Mouse (Mus musculus) ovary, adult 18-20 months (tissue): ENCODE measurements around the gene Dyrk1b.
"Not testable (repeated sequence)": the region's sequence is repeated elsewhere in the genome, so short reads cannot be mapped to it uniquely, and the experiment has no call there.

Source experiments
- DNase-seq: peaks from one replicate; pipeline ENCODE4 v3.0.0; 2022; ENCODE audit warnings: low spot score, mixed read lengths

Gene Dyrk1b

DNA sequence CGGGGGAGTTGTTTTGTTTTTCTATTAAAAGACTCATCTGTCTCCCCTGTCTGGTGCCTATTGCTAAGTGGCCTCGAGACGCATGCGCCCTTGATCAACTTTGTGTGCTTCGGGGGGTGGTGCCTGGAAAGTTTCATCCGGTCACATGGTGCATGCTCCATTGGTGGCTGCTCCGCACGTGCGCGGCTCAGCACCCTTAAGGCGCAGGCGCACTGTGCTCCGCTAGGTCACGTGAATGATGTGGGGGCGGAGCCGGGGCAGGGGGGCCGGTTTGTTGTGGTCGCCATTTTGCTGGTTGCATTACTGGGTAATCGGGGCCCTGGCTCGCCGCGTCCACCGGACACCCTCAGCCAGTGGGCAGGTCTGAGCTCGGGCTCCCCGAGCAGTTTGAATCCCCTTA is at the start of gene Dyrk1b:
Gene Dyrk1b, plus strand, starts transcription at position 242 of the 400 bp plus-strand sequence.
- DNase-seq, result peak; percentile 97

GRCm38 (mm10) chr7:28137613-28138012 is 41.7 kb upstream of the Dyrk1b start:
- DNase-seq, result no peak

DNA sequence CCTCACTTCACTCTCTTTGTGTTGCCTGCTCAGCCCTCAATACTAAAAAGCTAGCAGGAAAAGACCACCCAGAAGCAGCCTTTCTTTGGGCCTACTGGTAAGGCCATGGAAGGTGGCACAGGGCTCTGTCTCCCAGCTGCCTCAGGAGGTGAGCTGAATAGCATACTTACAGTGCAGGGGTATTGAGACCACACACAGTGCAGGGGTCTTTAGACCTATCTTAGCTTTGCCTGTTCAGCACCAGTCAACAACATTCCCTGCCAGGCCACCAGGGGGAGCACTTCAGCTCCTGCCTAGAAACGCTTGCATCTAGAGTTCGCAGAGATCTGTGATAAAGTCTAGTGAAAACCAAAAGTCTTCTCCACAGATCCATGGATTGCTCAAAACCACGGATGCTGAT is 31.0 kb upstream of the Dyrk1b start:
- no peak for DNase-seq

DNA sequence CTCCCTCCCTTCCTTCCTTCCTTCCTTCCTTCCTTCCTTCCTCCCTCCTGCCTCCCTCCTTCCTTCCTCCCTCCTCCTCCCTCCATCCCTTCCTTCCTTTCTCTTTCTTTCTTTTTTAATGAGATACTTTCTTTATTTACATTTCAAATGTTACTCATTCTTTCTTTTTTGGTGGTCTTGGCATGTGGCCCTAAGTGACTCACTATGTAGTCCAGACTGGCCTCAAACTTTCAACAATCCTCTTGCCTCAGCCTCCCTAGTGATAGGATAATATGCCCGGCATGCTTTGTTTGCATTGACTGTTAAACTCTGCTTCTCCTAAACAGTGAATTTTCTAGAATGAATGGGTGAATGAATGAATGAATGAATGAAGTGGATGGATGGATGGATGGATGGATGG is 29.4 kb upstream of the Dyrk1b start:
- no peak for DNase-seq

GRCm38 (mm10) chr7:28151584-28152221 is 27.6 kb upstream of the Dyrk1b start:
- DNase-seq, result no peak

DNA sequence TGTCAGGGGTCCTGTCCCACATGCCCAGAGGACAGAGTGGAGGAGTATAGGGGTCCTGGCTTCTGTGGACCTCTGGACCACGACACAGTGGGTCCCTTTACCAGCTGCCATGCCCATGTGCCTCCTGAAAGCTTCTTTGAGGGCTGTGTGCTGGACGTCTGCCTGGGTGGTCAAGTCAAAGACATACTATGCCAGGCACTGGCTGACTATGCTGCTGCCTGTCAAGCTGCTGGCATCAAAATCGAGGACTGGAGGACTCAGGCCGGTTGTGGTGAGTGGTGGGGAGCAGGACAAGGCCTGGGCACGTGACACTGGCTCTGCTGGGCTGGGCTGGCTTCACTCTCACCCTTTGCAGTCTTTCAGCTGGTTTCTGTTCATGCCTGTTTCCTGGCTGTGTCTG is 25.7 kb upstream of the Dyrk1b start:
- DNase-seq, result not testable (repeated sequence)

- no peak for DNase-seq
These were observed 20.0 kb upstream of the Dyrk1b start for GRCm38 (mm10) chr7:28159292-28159691.

DNA sequence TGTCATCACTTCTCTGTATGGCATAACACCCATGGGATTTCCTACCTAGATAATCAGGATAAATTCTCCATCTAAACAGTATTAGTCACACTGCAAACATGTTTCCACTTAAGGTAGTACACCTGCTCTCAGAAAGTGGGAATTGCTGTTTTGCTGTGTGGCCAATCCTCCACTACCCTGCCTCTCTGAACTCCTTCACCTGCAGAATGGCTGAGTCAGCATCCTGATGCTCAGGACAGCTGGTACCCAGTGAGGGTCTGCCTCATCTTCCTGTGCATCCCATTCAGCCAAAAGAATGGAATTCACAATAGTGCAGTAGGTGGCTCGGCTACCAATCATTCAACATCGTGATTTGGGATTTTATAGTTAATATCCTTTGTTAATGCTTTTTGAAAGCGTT is 19.4 kb upstream of the Dyrk1b start:
- no peak for DNase-seq

DNA sequence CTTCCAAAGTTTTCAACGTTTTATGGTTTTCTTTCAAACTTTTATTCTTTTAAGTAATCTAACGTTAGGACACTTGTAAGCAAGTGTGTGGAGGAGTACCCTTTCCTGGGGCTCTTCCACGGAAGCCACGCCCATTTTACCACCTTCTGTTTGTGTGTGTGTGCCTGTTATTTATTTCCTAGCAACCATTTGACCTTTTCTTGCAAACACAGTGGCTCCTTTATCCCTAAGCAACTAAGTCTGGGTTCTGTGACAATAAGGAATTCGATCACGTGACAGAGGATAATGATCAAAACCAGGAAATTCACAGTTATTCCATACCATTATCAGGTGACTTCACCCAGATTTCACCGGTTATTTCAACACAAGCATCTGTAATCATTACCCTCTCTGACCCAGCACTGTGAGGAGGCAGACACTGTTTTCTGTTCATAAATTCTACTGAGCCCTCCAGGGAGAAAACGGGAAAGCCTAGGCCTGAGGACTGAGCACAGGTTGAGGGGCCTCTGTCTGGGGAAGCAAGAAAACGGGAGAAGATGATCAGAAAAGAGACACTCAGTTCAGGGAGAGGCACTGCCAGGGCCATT is 18.0 kb upstream of the Dyrk1b start:
- DNase-seq, result no peak

- DNase-seq, result no peak
These were observed 13.9 kb upstream of the Dyrk1b start for GRCm38 (mm10) chr7:28165406-28165805.

- DNase-seq, result peak; percentile 36
These were observed 10.8 kb upstream of the Dyrk1b start for GRCm38 (mm10) chr7:28168320-28169115.

GRCm38 (mm10) chr7:28169489-28170422 is 9.5 kb upstream of the Dyrk1b start, which contains the start of gene Fbl:
Gene Fbl (plus strand): TSS chr7:28169710.
- peak; percentile 84 for DNase-seq

GRCm38 (mm10) chr7:28175358-28175757 is 3.9 kb upstream of the Dyrk1b start:
- no peak for DNase-seq

DNA sequence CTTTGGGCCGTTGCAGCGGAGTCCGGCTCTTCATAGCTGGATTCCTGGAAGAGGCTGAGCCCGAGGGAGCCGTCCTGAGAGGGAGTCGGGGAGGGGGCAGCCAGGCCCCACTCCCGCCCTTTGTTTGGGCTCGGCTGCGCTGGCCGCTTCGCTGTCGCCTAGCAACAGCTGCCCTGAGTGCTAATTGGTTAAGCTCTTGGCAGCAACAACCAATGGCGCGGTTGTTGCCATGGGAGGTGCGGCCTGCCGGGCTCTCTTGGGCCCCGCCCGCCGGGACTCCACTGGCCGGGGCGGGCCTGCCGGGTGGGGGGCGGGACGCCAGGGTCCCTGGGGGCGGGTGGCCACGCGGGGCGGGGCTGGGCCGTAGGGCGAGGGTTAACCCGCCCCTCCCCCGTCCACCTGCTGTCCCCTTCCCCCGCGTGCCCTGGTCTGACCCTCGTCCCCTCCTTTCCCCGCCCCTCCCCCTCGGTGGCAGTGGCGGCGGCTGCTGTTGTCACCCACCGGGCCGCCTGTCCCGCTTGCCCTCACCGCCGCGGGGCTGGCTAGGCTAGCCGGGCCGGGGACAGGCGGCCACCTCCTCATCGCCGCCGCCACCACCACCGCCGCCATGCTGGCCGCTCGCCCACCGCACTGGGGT is 590 bp downstream of the Dyrk1b start:
- peak; percentile 95 for DNase-seq

- DNase-seq, result no peak
These were observed 1.6 kb downstream of the Dyrk1b start for GRCm38 (mm10) chr7:28180890-28181289.

- DNase-seq, result no peak
These were observed 2.1 kb downstream of the Dyrk1b start for GRCm38 (mm10) chr7:28181376-28181775.

DNA sequence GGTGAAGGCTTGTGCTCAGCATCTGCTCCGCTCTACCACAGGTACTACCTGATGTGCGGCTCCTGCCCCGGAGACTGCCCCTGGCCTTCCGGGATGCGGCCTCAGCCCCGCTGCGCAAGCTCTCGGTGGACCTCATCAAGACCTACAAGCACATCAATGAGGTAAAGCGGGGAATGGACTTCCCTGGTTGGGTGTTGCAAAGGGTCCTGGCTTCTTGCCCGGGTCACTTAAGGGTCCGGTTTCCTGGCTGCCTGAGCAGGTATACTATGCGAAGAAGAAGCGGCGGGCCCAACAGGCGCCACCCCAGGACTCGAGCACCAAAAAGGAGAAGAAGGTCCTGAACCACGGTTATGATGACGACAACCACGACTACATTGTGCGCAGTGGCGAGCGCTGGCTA is 3.1 kb downstream of the Dyrk1b start:
- no peak for DNase-seq

- DNase-seq, result no peak
These were observed 6.6 kb downstream of the Dyrk1b start for GRCm38 (mm10) chr7:28185884-28186283.

- no peak for DNase-seq
These were observed 7.4 kb downstream of the Dyrk1b start for GRCm38 (mm10) chr7:28186631-28187030.

DNA sequence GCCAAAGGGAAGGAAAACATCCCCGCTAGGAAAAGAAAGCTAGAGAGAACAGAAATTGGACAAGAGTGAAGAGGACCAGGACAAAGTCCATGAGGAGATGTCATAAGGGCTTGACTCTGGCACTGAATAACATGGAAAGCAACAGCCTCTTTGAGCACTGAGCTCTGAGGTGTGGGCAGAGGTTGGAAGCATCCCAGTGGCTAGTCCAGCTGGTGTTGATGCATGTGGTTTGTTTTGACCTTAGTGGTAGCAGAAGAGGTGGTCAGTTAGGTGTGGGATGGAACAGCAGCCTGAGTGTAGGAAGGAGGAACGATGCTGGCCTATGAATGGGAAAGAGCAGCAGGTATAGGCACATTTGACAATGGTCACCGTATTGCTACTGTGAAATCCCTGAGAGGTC is 12.2 kb downstream of the Dyrk1b start:
- no peak for DNase-seq

DNA sequence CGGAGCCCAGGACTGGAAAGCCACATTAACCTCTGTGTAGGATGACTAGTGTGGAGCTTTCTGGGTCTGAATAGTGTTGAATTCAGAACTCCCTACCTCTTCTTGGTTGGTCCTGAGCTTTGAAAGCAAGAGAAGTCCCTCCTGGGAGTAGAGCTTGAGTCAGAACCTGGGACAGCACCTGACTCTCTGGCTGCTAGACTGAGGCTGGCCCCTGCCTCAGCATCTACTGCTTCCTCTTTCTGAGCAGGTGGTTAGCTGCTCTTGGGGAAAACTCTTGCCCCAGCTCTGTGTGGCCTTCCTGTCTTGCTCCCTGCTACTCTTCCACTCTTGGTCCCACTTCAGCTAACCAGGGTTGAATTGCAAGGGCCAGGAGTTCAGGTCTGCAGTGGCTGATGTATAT is 12.6 kb downstream of the Dyrk1b start:
- no peak for DNase-seq
